Mouse (Mus musculus) layer of hippocampus, adult 9-11 months (tissue): ENCODE data around the gene Foxd1.

Source experiments
- DNase-seq: peaks from one replicate; pipeline ENCODE4 v3.0.0; 2022

The Foxd1 gene

GRCm38 (mm10) chr13:98356176-98356972 lies 2.3 kb downstream of the Foxd1 start:
- no peak for DNase-seq

DNA sequence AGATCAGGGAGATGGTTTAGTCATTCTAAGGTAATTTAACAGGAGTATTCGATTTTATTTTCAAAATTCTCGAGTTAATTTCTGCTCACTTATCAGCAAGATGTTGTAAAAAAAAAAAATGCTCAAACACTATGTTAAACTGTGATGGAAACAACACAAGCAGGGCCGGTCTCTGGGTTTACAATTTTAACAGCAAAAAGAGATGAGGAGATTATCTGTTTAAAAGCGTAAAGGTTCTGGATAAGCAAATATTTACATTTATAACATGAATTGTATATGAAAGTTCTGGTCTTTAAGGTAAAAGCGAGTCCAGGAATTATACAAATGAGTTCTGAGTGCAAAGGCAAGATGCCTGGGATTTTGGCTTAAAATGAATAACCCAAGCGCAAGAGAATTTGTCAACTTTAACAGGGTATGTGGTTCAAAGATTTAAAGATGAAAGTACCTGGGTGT lies 3.0 kb downstream of the Foxd1 start:
- no peak for DNase-seq

- no peak for DNase-seq
These were observed 3.7 kb downstream of the Foxd1 start for GRCm38 (mm10) chr13:98357433-98358423.

GRCm38 (mm10) chr13:98358424-98359181 lies 4.6 kb downstream of the Foxd1 start:
- DNase-seq = no peak

GRCm38 (mm10) chr13:98359337-98359736 lies 5.3 kb downstream of the Foxd1 start:
- no peak for DNase-seq

DNA sequence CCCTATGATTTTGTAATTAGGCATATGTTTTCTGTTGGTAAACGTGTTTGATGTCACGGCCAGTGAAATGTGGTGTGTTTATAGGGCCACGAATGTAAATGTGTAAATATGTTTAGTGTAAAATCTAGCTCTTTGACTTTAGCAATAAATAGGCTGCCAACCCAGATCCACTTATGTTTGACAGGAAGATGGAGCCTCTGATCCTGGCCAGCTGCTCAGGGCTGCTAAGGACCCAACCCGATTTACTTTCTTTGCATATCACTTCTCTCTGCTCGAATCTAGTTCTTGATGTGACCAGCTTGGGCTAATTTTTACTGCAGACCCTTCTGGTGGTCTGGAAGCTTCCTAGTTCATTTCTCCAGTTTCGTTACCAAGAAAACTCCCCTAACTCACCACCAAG lies 6.3 kb downstream of the Foxd1 start:
- no peak for DNase-seq

GRCm38 (mm10) chr13:98361161-98361560 lies 7.1 kb downstream of the Foxd1 start:
- no peak for DNase-seq

- DNase-seq = no peak
These were observed 9.0 kb downstream of the Foxd1 start for GRCm38 (mm10) chr13:98363046-98363445.

GRCm38 (mm10) chr13:98365081-98365480 lies 11.0 kb downstream of the Foxd1 start:
- no peak for DNase-seq

- no peak for DNase-seq
These were observed 11.9 kb downstream of the Foxd1 start for GRCm38 (mm10) chr13:98365766-98366421.

- DNase-seq = no peak
These were observed 12.6 kb downstream of the Foxd1 start for GRCm38 (mm10) chr13:98366469-98367275.

DNA sequence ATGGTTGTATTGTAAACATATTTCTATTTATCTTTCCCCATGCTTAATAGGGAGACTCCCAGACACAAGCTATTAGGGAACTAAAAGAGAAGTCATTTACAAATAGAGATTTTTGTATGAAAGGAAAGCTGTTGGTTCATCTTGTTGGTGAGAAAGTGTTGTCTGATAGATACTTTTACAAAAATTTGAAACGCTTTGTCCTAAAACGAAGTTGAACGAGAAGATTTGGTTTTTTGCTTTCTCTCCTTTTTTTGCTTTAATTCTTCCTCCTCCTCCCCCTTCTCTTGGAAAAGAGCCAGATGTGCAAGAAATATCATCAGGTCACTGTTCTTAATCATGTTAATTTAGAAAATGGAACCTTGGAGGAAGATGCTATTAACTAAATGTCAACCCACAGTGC lies 13.6 kb downstream of the Foxd1 start:
- no peak for DNase-seq

- no peak for DNase-seq
These were observed 15.0 kb downstream of the Foxd1 start for GRCm38 (mm10) chr13:98369046-98369445.

DNA sequence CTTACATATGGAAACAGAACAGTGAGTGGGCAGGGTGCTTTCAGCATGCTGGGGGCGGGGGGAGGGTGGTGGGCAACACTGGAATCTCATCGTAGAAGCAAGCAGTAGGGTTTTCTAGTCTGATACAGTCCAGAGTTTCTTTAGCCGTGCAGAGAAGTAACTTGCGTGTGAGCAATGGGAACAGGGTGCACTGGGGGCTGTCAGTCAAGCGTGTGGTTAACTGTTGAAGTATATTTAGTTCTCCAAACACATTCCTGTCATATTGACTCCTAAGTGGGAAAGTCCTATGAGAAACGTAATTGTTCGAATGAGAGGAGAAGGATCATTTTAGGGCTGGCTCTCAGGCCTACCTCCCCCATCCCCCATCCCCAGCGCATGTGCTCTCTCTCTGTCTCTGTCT lies 20.5 kb downstream of the Foxd1 start:
- no peak for DNase-seq

DNA sequence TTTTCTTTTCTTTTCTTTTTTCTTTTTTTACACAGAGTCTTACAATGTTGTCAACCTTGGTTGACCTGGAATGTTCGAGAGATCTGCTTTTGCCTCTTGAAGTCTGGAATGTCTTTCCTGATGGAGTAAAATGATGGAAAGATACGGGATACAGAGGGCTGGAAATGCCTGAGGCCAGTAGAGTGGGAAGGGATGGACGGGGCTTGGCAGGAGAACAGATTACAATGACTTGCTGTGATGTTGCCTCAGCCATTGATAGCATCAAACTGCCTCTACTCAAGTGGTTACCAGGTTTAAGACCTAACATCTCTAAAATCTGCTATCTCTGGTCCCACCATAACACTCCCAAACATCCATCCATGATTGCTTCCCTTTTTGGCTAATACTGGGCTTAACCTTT lies 20.9 kb downstream of the Foxd1 start:
- DNase-seq = no peak

DNA sequence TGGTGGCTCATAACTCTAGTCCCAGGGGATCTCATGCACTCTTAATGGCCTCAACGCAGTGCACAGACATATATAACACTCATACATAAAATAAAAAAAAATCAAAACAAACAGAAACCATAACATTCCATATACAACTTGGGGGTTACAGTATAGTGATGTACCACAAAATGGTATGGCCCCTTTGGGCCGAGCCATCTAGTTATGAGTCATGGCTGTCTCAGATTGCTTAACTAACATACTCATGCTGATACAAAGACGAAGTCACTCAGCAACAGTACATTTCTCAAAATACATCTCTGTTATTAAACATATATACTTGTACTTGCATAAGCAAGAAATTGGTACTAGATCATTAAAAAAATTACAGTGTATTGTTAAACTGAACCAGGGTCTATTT lies 23.7 kb downstream of the Foxd1 start:
- no peak for DNase-seq

GRCm38 (mm10) chr13:98382751-98383150 lies 28.7 kb downstream of the Foxd1 start:
- DNase-seq = no peak

DNA sequence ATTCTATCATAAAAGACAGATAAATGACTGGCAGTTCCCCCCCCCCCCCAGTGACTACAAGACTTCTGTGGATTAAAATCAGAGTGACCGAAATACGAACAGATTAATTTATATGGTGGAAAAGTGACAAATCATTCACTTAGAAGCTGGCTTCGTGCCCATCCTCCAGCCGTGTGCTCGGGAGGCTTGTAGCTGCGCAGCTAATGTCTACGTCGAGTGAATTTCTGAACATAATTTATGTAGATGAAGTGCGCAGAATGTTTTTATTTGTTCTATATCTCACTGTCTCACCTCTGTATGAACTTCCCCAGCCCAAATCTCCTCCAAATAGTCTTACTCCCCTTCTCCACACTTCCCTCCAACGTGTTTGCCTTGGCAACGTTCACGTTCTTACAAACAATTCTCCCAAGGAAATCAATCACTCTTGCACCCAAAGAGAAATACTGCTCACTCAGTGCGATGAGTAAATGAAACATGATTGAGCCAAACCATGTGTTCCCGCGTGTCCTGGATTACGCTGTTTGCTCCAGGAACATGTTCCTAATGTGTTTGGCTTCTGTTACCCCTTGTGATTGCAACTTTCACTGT lies 30.0 kb downstream of the Foxd1 start:
- DNase-seq = no peak

DNA sequence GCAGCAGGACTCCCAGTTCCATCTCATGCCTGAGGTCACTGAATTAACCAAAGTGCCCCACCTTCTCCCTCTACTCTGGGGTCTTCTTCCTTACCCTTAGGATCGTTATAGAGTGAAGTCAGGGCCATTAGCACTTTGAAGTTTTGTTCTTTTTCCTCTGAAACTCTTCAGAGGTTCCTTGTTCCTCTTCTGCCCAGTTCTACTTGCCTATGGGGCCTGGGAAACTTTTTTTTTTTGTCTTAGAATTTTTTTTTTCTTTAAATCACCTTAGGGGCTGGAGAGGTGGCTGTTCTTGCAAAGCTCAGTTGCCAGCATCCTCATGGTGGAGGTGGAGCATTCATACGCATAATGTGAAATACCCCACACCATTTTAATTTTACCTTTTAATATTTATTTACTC lies 31.8 kb downstream of the Foxd1 start:
- DNase-seq = no peak

DNA sequence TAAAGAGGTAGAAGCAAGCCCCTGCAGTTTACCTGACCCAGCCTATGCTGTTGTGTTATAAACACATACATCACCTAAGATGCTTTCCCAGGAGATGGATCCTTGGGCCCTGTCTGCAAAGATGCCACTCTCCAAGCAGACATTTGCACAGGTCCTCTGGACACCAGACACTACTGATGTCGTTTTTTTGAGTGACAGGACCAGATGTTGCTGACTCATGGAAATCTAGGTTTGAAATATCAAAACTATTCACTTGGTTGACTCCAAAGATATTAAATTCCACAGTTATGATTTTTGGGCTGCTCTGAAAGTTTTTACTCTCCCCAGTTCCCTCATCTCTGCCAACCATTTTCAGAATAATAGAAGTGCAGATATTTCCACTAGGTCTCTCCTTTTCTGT lies 35.0 kb downstream of the Foxd1 start:
- DNase-seq = no peak

GRCm38 (mm10) chr13:98390363-98390762 lies 36.3 kb downstream of the Foxd1 start:
- no peak for DNase-seq
